19 mouse cellular contexts compared by ENCODE assay signal in genomic region chr4:103095921-103096320, GRCm38 (mm10). TPM values are rescaled to one million over a fixed set of nuclear protein-coding genes. Genes with fewer than 3 reads are reported as not detected.
DNase-seq lines count a peak whose midpoint lies in the region; ATAC-seq lines count a peak whose summit lies in the region.
"Had no signal": no experiment of that assay in that cellular context is flagged by ENCODE, and none has a peak within 500 bp of the region (broad histone marks: within the 10 kb centered on the region; RNA-seq: fewer than 3 reads in every experiment).

No protein-coding gene starts in this region.

- DNase-seq in frontal cortex, postnatal 10 days (ENCODE audit: low spot score in 2 of 2), result no peak
- peak; percentile 59 for DNase-seq in CD4-positive, CD25-positive, alpha-beta regulatory T cell, adult 2 months (ENCODE audit: low read depth, low spot score)
- DNase-seq in naive thymus-derived CD4-positive, alpha-beta T cell, adult 2 months (ENCODE audit: low read depth), result peak; percentile 39
- no peak for DNase-seq in kidney, postnatal 4 days
- no peak for DNase-seq in c-Kit-positive CD71-positive TER-119-positive erythroid progenitor cells, embryonic 14.5 days (ENCODE audit: low spot score)
- DNase-seq: adrenal gland, adult 2 months; adrenal gland, postnatal 36 days; cerebellum, adult 18-20 months; cerebellum, adult 9-11 months; cerebellum, postnatal 36 days; gastrocnemius, postnatal 10 days; heart, adult 18-20 months; heart, postnatal 10 days; heart, postnatal 4 days had no signal

- peak; percentile 69 for ATAC-seq in frontal cortex, adult (ENCODE audit: low TSS enrichment)
- peak; percentile 52 for ATAC-seq in activated CD4-positive, CD25-positive, alpha-beta regulatory T cell, adult 4 months
- ATAC-seq: forebrain, embryonic 13.5 days; hindbrain, embryonic 16.5 days; intestine, embryonic 15.5 days had no signal

RNA-seq across cellular contexts. Expression of gene Mier1, which starts 18.3 kb away (rescaled TPM):
- 10 to 100 TPM; 60.0 to 79.8 TPM for polyA plus RNA-seq in activated CD4-positive, CD25-positive, alpha-beta regulatory T cell, adult 4 months (2017; shearing (Covaris generic))

RNA-seq across cellular contexts. Expression of gene Wdr78, which starts 18.4 kb away (rescaled TPM):
- 1 to 10 TPM; 1.1 to 2.9 TPM for polyA plus RNA-seq in activated CD4-positive, CD25-positive, alpha-beta regulatory T cell, adult 4 months (2017; shearing (Covaris generic))

Comparison
In these comparisons a context has a peak if more than half of its experiments do, and no peak if none do; other contexts are left out.
1. DNase-seq: peak in CD4-positive, CD25-positive, alpha-beta regulatory T cell, adult 2 months (single experiment) and naive thymus-derived CD4-positive, alpha-beta T cell, adult 2 months (single experiment); none in frontal cortex, postnatal 10 days (0 of 2), kidney, postnatal 4 days (0 of 2) and c-Kit-positive CD71-positive TER-119-positive erythroid progenitor cells, embryonic 14.5 days (single experiment).